12 mouse cellular contexts compared by ENCODE assay signal in the genomic region with DNA sequence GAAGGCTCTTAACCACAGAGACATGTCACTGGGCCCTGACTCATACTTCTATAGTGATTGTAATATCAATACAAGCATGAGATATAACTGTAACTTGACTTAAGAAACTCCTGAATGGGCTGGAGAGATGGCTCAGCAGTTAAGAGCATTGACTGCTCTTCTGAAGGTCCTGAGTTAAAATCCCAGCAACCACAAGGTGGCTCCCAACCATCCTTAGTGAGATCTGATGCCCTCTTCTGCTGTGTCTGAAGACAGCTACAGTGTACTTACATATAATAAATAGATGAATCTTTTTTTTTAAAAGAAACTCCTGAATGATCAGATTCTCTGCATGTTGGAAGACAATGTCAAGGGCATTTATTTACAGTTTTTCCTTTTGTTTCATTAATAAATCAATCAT. TPM values are rescaled to one million over a fixed set of nuclear protein-coding genes. Genes with fewer than 3 reads are reported as not detected.
DNase-seq lines count a peak whose midpoint lies in the region; ATAC-seq lines count a peak whose summit lies in the region.
"Had no signal": no experiment of that assay in that cellular context is flagged by ENCODE, and none has a peak within 500 bp of the region (broad histone marks: within the 10 kb centered on the region; RNA-seq: fewer than 3 reads in every experiment).

No protein-coding gene starts in this region.

- H3K4me3 ChIP-seq in neural tube, embryonic 11.5 days (ENCODE audit: low read depth, low read length) = no peak overlapping the region
- H3K4me3 ChIP-seq: forebrain, embryonic 15.5 days; hindbrain, embryonic 13.5 days; limb, embryonic 15.5 days; midbrain, embryonic 12.5 days had no signal

- H3K27ac ChIP-seq in neural tube, embryonic 11.5 days (ENCODE audit: low read depth, low read length) = no peak overlapping the region
- H3K27ac ChIP-seq: forebrain, embryonic 15.5 days; hindbrain, embryonic 13.5 days; limb, embryonic 15.5 days; midbrain, embryonic 12.5 days had no signal

- no peaks in the 10 kb centered on the region for H3K4me1 ChIP-seq in neural tube, embryonic 11.5 days (ENCODE audit: control insufficient read depth, insufficient read depth, low read length)
- H3K4me1 ChIP-seq: forebrain, embryonic 15.5 days; hindbrain, embryonic 13.5 days; limb, embryonic 15.5 days; midbrain, embryonic 12.5 days had no signal

- H3K9me3 ChIP-seq in neural tube, embryonic 11.5 days (ENCODE audit: control insufficient read depth, low read length) = no peaks in the 10 kb centered on the region
- H3K9me3 ChIP-seq: forebrain, embryonic 15.5 days; hindbrain, embryonic 13.5 days; limb, embryonic 15.5 days; midbrain, embryonic 12.5 days had no signal

- H3K9ac ChIP-seq in neural tube, embryonic 11.5 days (ENCODE audit: low read length) = no peak overlapping the region
- H3K9ac ChIP-seq: forebrain, embryonic 15.5 days; hindbrain, embryonic 13.5 days; limb, embryonic 15.5 days; midbrain, embryonic 12.5 days had no signal

- no peak for ATAC-seq in neural tube, embryonic 11.5 days (ENCODE audit: insufficient read depth, low FRiP score, low TSS enrichment)
- ATAC-seq: forebrain, embryonic 15.5 days had no signal

- H3K4me2 ChIP-seq in neural tube, embryonic 11.5 days (ENCODE audit: low read depth) = no peak overlapping the region
- H3K4me2 ChIP-seq: forebrain, embryonic 15.5 days; hindbrain, embryonic 13.5 days; limb, embryonic 15.5 days; midbrain, embryonic 12.5 days had no signal

- H3K27me3 ChIP-seq in neural tube, embryonic 11.5 days (ENCODE audit: control insufficient read depth, insufficient read depth, low read length) = no peaks in the 10 kb centered on the region
- H3K27me3 ChIP-seq: forebrain, embryonic 15.5 days; hindbrain, embryonic 13.5 days; limb, embryonic 15.5 days; midbrain, embryonic 12.5 days had no signal

- no peaks in the 10 kb centered on the region for H3K36me3 ChIP-seq in neural tube, embryonic 11.5 days (ENCODE audit: control insufficient read depth, insufficient read depth, low read length)
- H3K36me3 ChIP-seq: forebrain, embryonic 15.5 days; hindbrain, embryonic 13.5 days; limb, embryonic 15.5 days; midbrain, embryonic 12.5 days had no signal

- peak; percentile 30 to 47 for DNase-seq in cerebellum, postnatal 14 days
- DNase-seq in cerebellum, postnatal 36 days = no peak
- peak; percentile 9 for DNase-seq in kidney, adult 9 months
- DNase-seq in kidney, adult 11 months = no peak
- DNase-seq in neural tube, embryonic 11.5 days (ENCODE audit: low spot score) = peak; percentile 28
- DNase-seq in neural tube, embryonic 10.5 days (ENCODE audit: extremely low spot score, low spot score) = no peak
- DNase-seq in thymus, postnatal 25 days = peak; percentile 31
- no peak for DNase-seq in adrenal gland, adult 2 months

RNA-seq across cellular contexts. Expression of a gene that starts 36.0 kb away (rescaled TPM):
- not detected in 2 replicates for polyA plus RNA-seq in neural tube, embryonic 11.5 days (2014; fragmentation: Nextera tagmentation; extraction: Ambion mirVana)
- total RNA-seq in adrenal gland, adult 2 months (2021) = not detected
- polyA plus RNA-seq in adrenal gland, adult 2 months (2012; rRNA removed) = not detected in 2 replicates
- polyA plus RNA-seq: hindbrain, embryonic 13.5 days; limb, embryonic 15.5 days had no signal

RNA-seq across cellular contexts. Expression of a gene that starts 51.2 kb away (rescaled TPM):
- polyA plus RNA-seq in neural tube, embryonic 11.5 days (2014; fragmentation: Nextera tagmentation; extraction: Ambion mirVana) = not detected in 2 replicates
- total RNA-seq in adrenal gland, adult 2 months (2021) = not detected
- polyA plus RNA-seq in adrenal gland, adult 2 months (2012; rRNA removed) = not detected in 2 replicates
- polyA plus RNA-seq: forebrain, embryonic 15.5 days; hindbrain, embryonic 13.5 days; limb, embryonic 15.5 days; midbrain, embryonic 12.5 days had no signal

Comparison
In these comparisons a context has a peak if more than half of its experiments do, and no peak if none do; other contexts are left out.
1. DNase-seq: peak in cerebellum, postnatal 14 days (2 of 2), kidney, adult 9 months (single experiment), neural tube, embryonic 11.5 days (single experiment) and thymus, postnatal 25 days (single experiment); none in cerebellum, postnatal 36 days (0 of 2), kidney, adult 11 months (single experiment), neural tube, embryonic 10.5 days (single experiment) and adrenal gland, adult 2 months (single experiment).